Mouse (Mus musculus): Measurements from ENCODE around the gene Mkrn2. TPM values are rescaled to one million over a fixed set of nuclear protein-coding genes. Genes with fewer than 3 reads are reported as not detected.

Mkrn2 gene
- polyA plus RNA-seq, 1 experiment = 42.8 TPM

DNA sequence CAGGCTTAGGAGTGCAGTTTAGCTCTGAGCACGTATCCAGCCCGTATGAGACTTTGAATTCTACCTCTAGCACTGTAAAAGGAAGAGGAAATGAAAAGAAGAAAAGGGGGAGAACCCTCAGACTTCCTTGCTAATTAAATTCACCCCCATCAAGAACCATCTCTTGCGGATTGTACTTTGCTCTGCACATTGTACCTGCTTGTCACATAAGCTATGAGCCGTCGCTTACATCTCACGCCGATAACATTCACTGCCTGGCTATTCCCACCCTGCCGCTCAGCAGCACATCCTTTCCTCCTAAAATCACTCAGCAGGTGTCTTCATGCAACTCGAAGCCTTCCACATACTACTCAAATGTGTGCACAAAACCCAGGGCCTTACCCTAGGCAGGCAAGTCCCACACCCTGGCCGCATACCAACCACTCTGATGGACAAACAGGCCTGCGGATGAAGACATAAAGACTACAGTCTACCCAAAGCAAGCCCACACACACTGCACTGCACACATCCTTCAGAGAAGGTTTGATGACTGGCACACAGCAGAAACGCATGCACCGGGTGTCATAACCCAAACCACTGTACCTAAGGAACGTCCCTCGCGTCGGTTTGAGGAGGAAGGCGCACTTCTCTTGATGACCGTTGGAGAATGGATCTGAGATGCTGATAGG lies 9.9 kb upstream of the Mkrn2 start:
- no peaks in the 10 kb centered on the region for H3K27me3 ChIP-seq (ENCODE audit: control insufficient read depth, insufficient read depth, low read length)
- H3K27ac ChIP-seq (ENCODE audit: insufficient read depth, low read length) = no peak overlapping the region
- TF ChIP-seq CTCF (IDR thresholded peaks at IDR 0.05; ENCODE audit: extremely low read depth, insufficient read depth, insufficient read length, insufficient replicate concordance) = no peak
- no peak for TF ChIP-seq POLR2A (IDR thresholded peaks at IDR 0.05; ENCODE audit: low read depth, low read length)
- DNase-seq (ENCODE audit: low read depth in 1 of 2, low spot score in 2 of 2) = no peak
- no peaks in the 10 kb centered on the region; the same call in 1 of the 2 replicates for H3K4me1 ChIP-seq (ENCODE audit: control insufficient read depth, insufficient read depth, insufficient read length)
- WGBS = 88% methylated on average over 19 of the region's 19 CpGs
- H3K4me3 ChIP-seq (ENCODE audit: extremely low read depth, insufficient read depth, insufficient read length) = no peak overlapping the region
- H3K36me3 ChIP-seq (ENCODE audit: control insufficient read depth, insufficient read depth, low read length) = no peaks in the 10 kb centered on the region

GRCm38 (mm10) chr6:115592458-115592857 lies 9.2 kb upstream of the Mkrn2 start, which contains the start of gene Mkrn2os:
Gene Mkrn2os (minus strand): TSS chr6:115592576.
- DNase-seq (ENCODE audit: low read depth in 1 of 2, low spot score in 2 of 2) = no peak
- H3K27ac ChIP-seq (ENCODE audit: insufficient read depth, low read length) = no peak within 1 kb of the TSS

GRCm38 (mm10) chr6:115593252-115593651 lies 8.4 kb upstream of the Mkrn2 start:
- Histone ChIP-seq H3K27ac (ENCODE audit: insufficient read depth, low read length) (no peak overlapping the region), H3K27me3 (ENCODE audit: control insufficient read depth, insufficient read depth, low read length) (no peaks in the 10 kb centered on the region), H3K4me3 (ENCODE audit: extremely low read depth, insufficient read depth, insufficient read length) (no peak overlapping the region), H3K36me3 (ENCODE audit: control insufficient read depth, insufficient read depth, low read length) (no peaks in the 10 kb centered on the region), H3K4me1 (ENCODE audit: control insufficient read depth, insufficient read depth, insufficient read length) (no peaks in the 10 kb centered on the region; the same call in 1 of the 2 replicates)
- TF ChIP-seq CTCF (IDR thresholded peaks at IDR 0.05; ENCODE audit: extremely low read depth, insufficient read depth, insufficient read length, insufficient replicate concordance) (no peak), POLR2A (IDR thresholded peaks at IDR 0.05; ENCODE audit: low read depth, low read length) (no peak)
- no peak for DNase-seq (ENCODE audit: low read depth in 1 of 2, low spot score in 2 of 2)
- WGBS = 65% methylated on average over 4 of the region's 4 CpGs

More at GRCm38 (mm10) chr6:115592458-115592857, 9.2 kb upstream of the Mkrn2 start, which contains the start of gene Mkrn2os:
- WGBS = 82% methylated on average over 5 of the region's 5 CpGs
- no peak within 1 kb of the TSS for H3K4me3 ChIP-seq (ENCODE audit: extremely low read depth, insufficient read depth, insufficient read length)
- TF ChIP-seq CTCF (IDR thresholded peaks at IDR 0.05; ENCODE audit: extremely low read depth, insufficient read depth, insufficient read length, insufficient replicate concordance) (no peak), POLR2A (IDR thresholded peaks at IDR 0.05; ENCODE audit: low read depth, low read length) (no peak)
- H3K36me3 ChIP-seq (ENCODE audit: control insufficient read depth, insufficient read depth, low read length) = no peaks in the 10 kb centered on the region
- H3K4me1 ChIP-seq (ENCODE audit: control insufficient read depth, insufficient read depth, insufficient read length) = no peaks in the 10 kb centered on the region; the same call in 1 of the 2 replicates
- H3K27me3 ChIP-seq (ENCODE audit: control insufficient read depth, insufficient read depth, low read length) = no peaks in the 10 kb centered on the region

- Histone ChIP-seq H3K4me3 (ENCODE audit: extremely low read depth, insufficient read depth, insufficient read length) (no peak overlapping the region), H3K4me1 (ENCODE audit: control insufficient read depth, insufficient read depth, insufficient read length) (no peaks in the 10 kb centered on the region; the same call in 1 of the 2 replicates), H3K27me3 (ENCODE audit: control insufficient read depth, insufficient read depth, low read length) (no peaks in the 10 kb centered on the region), H3K36me3 (ENCODE audit: control insufficient read depth, insufficient read depth, low read length) (no peaks in the 10 kb centered on the region), H3K27ac (ENCODE audit: insufficient read depth, low read length) (no peak overlapping the region)
- TF ChIP-seq POLR2A (IDR thresholded peaks at IDR 0.05; ENCODE audit: low read depth, low read length) (no peak), CTCF (IDR thresholded peaks at IDR 0.05; ENCODE audit: extremely low read depth, insufficient read depth, insufficient read length, insufficient replicate concordance) (no peak)
- WGBS = 9% methylated on average over 3 of the region's 3 CpGs
- DNase-seq (ENCODE audit: low read depth in 1 of 2, low spot score in 2 of 2) = no peak
These were observed 7.2 kb upstream of the Mkrn2 start for GRCm38 (mm10) chr6:115594463-115594862.

- 75% methylated on average over 3 of the region's 3 CpGs for WGBS
These were observed 6.0 kb upstream of the Mkrn2 start for GRCm38 (mm10) chr6:115595667-115596066.

DNA sequence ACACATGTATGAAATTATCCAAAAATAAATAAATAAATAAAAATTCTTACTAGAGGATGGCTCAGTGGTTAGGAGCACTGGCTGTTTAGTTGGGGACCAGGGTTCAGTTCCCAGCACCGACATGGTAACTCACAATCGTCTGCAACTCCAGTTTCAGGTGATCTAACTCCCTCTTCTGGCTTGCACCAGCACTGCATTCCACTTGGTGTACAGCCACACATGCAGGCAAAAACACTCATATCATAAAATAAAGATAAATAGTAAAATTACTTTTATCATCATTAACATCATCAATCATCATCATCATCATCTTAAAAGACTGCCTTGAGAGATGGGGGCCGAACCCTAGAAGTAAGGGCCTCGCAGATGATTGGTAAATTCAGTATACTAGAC lies 384 bp upstream of the Mkrn2 start:
- Histone ChIP-seq H3K4me3 (ENCODE audit: extremely low read depth, insufficient read depth, insufficient read length) (no peak overlapping the region), H3K27me3 (ENCODE audit: control insufficient read depth, insufficient read depth, low read length) (no peaks in the 10 kb centered on the region), H3K27ac (ENCODE audit: insufficient read depth, low read length) (no peak overlapping the region), H3K4me1 (ENCODE audit: control insufficient read depth, insufficient read depth, insufficient read length) (peaks cover 5% of the 10 kb centered on the region; the same call in 1 of the 2 replicates), H3K36me3 (ENCODE audit: control insufficient read depth, insufficient read depth, low read length) (0 out of 2 replicates have a peak, but pooled peaks cover 1% of the 10 kb centered on the region)
- TF ChIP-seq POLR2A (IDR thresholded peaks at IDR 0.05; ENCODE audit: low read depth, low read length) = no peak
- TF ChIP-seq CTCF (IDR thresholded peaks at IDR 0.05; ENCODE audit: extremely low read depth, insufficient read depth, insufficient read length, insufficient replicate concordance) = no peak
- WGBS = 67% methylated on average over 4 of the region's 4 CpGs
- no peak for DNase-seq (ENCODE audit: low read depth in 1 of 2, low spot score in 2 of 2)

More at GRCm38 (mm10) chr6:115595667-115596066, 6.0 kb upstream of the Mkrn2 start:
- no peak overlapping the region for H3K27ac ChIP-seq (ENCODE audit: insufficient read depth, low read length)
- H3K27me3 ChIP-seq (ENCODE audit: control insufficient read depth, insufficient read depth, low read length) = no peaks in the 10 kb centered on the region
- H3K4me1 ChIP-seq (ENCODE audit: control insufficient read depth, insufficient read depth, insufficient read length) = no peaks in the 10 kb centered on the region; the same call in 1 of the 2 replicates
- no peaks in the 10 kb centered on the region for H3K36me3 ChIP-seq (ENCODE audit: control insufficient read depth, insufficient read depth, low read length)
- no peak for DNase-seq (ENCODE audit: low read depth in 1 of 2, low spot score in 2 of 2)
- no peak overlapping the region for H3K4me3 ChIP-seq (ENCODE audit: extremely low read depth, insufficient read depth, insufficient read length)
- no peak for TF ChIP-seq CTCF (IDR thresholded peaks at IDR 0.05; ENCODE audit: extremely low read depth, insufficient read depth, insufficient read length, insufficient replicate concordance)
- no peak for TF ChIP-seq POLR2A (IDR thresholded peaks at IDR 0.05; ENCODE audit: low read depth, low read length)

DNA sequence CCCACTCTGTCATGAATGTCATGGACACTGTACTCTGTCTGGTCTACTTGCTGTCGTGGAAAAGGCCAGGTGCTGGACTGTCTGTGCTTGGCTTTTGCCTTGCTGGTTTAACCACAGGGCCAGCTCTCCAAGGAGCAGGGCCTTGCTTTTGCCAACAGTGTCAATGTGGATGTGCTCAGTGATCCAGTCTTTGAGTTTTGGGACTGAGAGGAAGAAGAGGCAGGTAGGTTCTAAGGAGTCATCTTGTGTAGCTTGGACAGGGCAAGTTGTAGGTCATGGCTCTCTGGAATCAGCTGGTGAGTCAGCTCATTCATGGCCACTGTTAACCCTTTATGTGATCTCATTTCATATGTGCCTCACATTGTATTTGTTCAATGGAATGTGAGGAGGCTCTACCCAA lies 4.8 kb downstream of the Mkrn2 start:
- TF ChIP-seq POLR2A (IDR thresholded peaks at IDR 0.05; ENCODE audit: low read depth, low read length) (no peak), CTCF (IDR thresholded peaks at IDR 0.05; ENCODE audit: extremely low read depth, insufficient read depth, insufficient read length, insufficient replicate concordance) (no peak)
- no peak for DNase-seq (ENCODE audit: low read depth in 1 of 2, low spot score in 2 of 2)
- Histone ChIP-seq H3K36me3 (ENCODE audit: control insufficient read depth, insufficient read depth, low read length) (peaks cover 9% of the 10 kb centered on the region), H3K27me3 (ENCODE audit: control insufficient read depth, insufficient read depth, low read length) (no peaks in the 10 kb centered on the region), H3K4me1 (ENCODE audit: control insufficient read depth, insufficient read depth, insufficient read length) (peaks cover 5% of the 10 kb centered on the region; the same call in 1 of the 2 replicates), H3K27ac (ENCODE audit: insufficient read depth, low read length) (no peak overlapping the region), H3K4me3 (ENCODE audit: extremely low read depth, insufficient read depth, insufficient read length) (no peak overlapping the region)
- WGBS = 82% methylated on average over 1 of the region's 1 CpGs

All from spleen, adult 2 months (tissue).